Mouse (Mus musculus) stomach, postnatal 0 days (tissue): ENCODE data around the gene Gm13691.
"Not testable (repeated sequence)": the region's sequence is repeated elsewhere in the genome, so short reads cannot be mapped to it uniquely, and the experiment has no call there.

Experiments
- CTCF ChIP-seq: IDR thresholded peaks from 2 replicates; pipeline ENCODE4 v1.5.1; 2016; ENCODE audit warnings: antibody characterized with exemption, low read depth, mild to moderate bottlenecking, moderate library complexity
- EP300 ChIP-seq: optimal IDR thresholded peaks from 2 replicates; pipeline ENCODE3; 2016; ENCODE audit warnings: antibody characterized with exemption

DNA sequence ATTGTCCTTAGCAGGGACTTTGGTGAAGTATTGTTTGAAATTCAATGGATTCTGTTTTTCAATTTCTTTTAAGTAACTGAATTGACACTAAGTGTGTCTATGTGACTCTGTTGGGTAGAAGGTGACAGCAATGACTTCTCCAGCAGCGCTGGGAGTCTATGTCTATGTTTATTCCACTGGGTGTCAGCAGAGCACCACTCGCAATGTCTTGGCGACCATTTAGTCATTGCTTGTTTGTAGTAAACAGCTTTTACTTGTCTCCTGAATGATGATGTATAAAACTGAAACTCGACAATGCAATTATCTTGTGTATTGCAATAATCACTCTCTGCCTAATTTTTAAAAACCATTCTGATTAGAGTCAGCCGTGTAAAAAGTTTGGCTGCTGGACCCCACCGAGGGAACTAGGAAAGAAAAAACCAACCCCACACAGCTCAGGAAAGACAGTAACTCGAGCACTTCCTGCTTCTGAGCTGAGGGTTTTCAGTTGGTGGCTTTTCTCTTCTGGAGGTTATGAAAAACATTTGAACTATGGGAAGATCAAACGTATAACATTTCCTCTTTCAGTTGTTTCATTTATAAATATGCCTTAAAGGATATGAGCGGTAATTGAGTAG, 3.4 kb downstream of the Gm13691 start:
- TF ChIP-seq CTCF, EP300: not testable (repeated sequence)
